Mouse (Mus musculus): Measurements from ENCODE around the gene D11Wsu47e.

DNA sequence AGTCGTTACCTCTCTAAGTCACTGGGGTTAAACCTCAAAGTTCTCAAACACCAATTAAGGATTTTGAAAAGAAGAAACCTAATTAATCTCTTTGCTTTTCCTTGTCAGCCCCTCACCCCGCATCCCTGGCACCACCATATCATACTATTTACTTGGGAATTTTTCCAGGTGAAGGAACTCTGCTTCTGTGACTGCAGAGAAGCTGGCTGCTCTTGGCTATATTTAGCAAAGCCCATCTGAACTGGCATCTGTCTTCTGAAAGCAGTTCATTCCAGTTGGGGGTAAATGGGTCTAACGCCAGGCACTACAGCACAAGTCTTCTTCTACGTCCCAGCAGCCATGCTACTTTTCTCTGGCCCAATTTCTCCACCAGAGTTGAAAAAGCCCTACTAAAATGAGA, 10.6 kb upstream of the D11Wsu47e start:
- TF ChIP-seq CTCF (IDR thresholded peaks at IDR 0.05; ENCODE audit: low read depth) (no peak), EP300 (IDR thresholded peaks at IDR 0.05; ENCODE audit: low read depth) (no peak)
